15 mouse cellular contexts compared by ENCODE assay signal in the genomic region with DNA sequence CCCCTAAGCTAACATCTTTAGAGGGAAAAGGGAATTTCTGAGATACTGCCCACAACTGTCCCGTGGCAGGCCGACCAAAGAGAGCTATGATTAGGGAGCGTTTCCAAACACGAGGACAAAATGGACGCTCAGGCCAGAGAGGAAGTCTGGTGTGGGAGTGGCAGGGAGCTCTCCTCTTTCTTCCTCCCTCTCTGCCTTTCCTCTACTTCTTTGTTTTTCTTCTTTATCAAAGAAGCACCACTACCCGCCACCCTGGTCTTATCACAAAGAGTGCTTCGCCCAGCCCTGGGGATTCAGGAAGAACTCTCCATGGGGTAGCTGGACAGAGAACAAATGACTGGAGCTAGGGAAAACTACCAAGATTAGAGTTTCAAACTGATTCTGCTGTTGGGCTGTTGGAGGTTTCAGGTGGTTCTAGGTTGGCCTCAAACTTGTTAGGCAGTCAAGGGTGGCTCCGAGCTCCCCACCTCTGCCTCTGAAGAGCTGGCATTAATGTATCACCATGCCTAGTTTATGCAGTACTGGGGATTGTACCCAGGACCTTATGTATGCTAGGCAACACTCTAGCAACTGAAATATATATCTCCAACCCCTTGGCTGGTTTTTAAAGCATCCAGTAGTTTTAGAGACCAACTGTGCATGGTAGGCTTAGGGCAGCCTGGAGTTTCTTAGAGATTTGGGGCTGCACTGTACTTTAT. TPM values are rescaled to one million over a fixed set of nuclear protein-coding genes. Genes with fewer than 3 reads are reported as not detected.
DNase-seq lines count a peak whose midpoint lies in the region; ATAC-seq and TF ChIP-seq lines count a peak whose summit lies in the region.
"Had no signal": no experiment of that assay in that cellular context is flagged by ENCODE, and none has a peak within 500 bp of the region (broad histone marks: within the 10 kb centered on the region; RNA-seq: fewer than 3 reads in every experiment).

No protein-coding gene starts in this region.

- no peaks in the 10 kb centered on the region; the same call in 1 of the 2 replicates for H3K4me1 ChIP-seq in heart, embryonic 11.5 days (ENCODE audit: control insufficient read depth, insufficient read depth, low read length)
- peaks cover 9% of the 10 kb centered on the region for H3K4me1 ChIP-seq in testis, adult 2 months (ENCODE audit: control insufficient read depth, insufficient read depth, low read length)
- peaks cover 98% of the 10 kb centered on the region for H3K4me1 ChIP-seq in liver, embryonic 15.5 days (replicated peaks)
- no peaks in the 10 kb centered on the region for H3K4me1 ChIP-seq in midbrain, embryonic 15.5 days
- H3K4me1 ChIP-seq in hindbrain, embryonic 16.5 days (ENCODE audit: control insufficient read depth, insufficient read depth, low read depth, low read length): no peaks in the 10 kb centered on the region
- H3K4me1 ChIP-seq: forebrain, embryonic 10.5 days had no signal

- peak overlapping the region; percentile 36 for H3K4me2 ChIP-seq in heart, embryonic 11.5 days
- peak overlapping the region; percentile 58 for H3K4me2 ChIP-seq in liver, embryonic 15.5 days
- no peak overlapping the region for H3K4me2 ChIP-seq in midbrain, embryonic 15.5 days
- H3K4me2 ChIP-seq in hindbrain, embryonic 16.5 days (ENCODE audit: low read length): no peak overlapping the region

- WGBS in heart, embryonic 11.5 days (ENCODE audit: insufficient replicate concordance): 41% methylated on average over 8 of the region's 8 CpGs
- WGBS in liver, embryonic 15.5 days (ENCODE audit: insufficient replicate concordance): 24% methylated on average over 8 of the region's 8 CpGs
- 82% methylated on average over 8 of the region's 8 CpGs for WGBS in midbrain, embryonic 15.5 days
- 84% methylated on average over 8 of the region's 8 CpGs for WGBS in hindbrain, embryonic 16.5 days

- TF ChIP-seq POLR2A in testis, adult 2 months (IDR thresholded peaks at IDR 0.05; ENCODE audit: control insufficient read depth, low read depth, low read length): no peak

- no peaks in the 10 kb centered on the region for H3K27me3 ChIP-seq in heart, embryonic 11.5 days (ENCODE audit: control insufficient read depth, insufficient read depth, low read length)
- H3K27me3 ChIP-seq in testis, adult 2 months (ENCODE audit: control insufficient read depth, insufficient read depth, low read length): no peaks in the 10 kb centered on the region
- no peaks in the 10 kb centered on the region for H3K27me3 ChIP-seq in liver, embryonic 15.5 days
- H3K27me3 ChIP-seq in midbrain, embryonic 15.5 days (replicated peaks): no peaks in the 10 kb centered on the region
- H3K27me3 ChIP-seq in hindbrain, embryonic 16.5 days (replicated peaks; ENCODE audit: control insufficient read depth, insufficient read depth, low read length): no peaks in the 10 kb centered on the region

- H3K27ac ChIP-seq in heart, embryonic 11.5 days (ENCODE audit: low read depth, low read length): peak overlapping the region; percentile 72
- peak overlapping the region; percentile 30; the same call in 1 of the 2 replicates for H3K27ac ChIP-seq in testis, adult 2 months (ENCODE audit: control insufficient read depth, insufficient read depth, low read depth, low read length)
- peak overlapping the region; percentile 97 for H3K27ac ChIP-seq in liver, embryonic 15.5 days (replicated peaks)
- H3K27ac ChIP-seq in midbrain, embryonic 15.5 days: no peak overlapping the region
- no peak overlapping the region for H3K27ac ChIP-seq in hindbrain, embryonic 16.5 days (ENCODE audit: low read depth, low read length)
- H3K27ac ChIP-seq: forebrain, embryonic 10.5 days; macrophage had no signal

- no peaks in the 10 kb centered on the region for H3K36me3 ChIP-seq in heart, embryonic 11.5 days (ENCODE audit: control insufficient read depth, insufficient read depth, low read length)
- no peaks in the 10 kb centered on the region for H3K36me3 ChIP-seq in testis, adult 2 months (ENCODE audit: control insufficient read depth, insufficient read depth, low read length)
- H3K36me3 ChIP-seq in liver, embryonic 15.5 days (replicated peaks): no peaks in the 10 kb centered on the region
- H3K36me3 ChIP-seq in midbrain, embryonic 15.5 days (replicated peaks): no peaks in the 10 kb centered on the region
- no peaks in the 10 kb centered on the region for H3K36me3 ChIP-seq in hindbrain, embryonic 16.5 days (ENCODE audit: control insufficient read depth, insufficient read depth, low read length)
- H3K36me3 ChIP-seq: forebrain, embryonic 10.5 days had no signal

- H3K9ac ChIP-seq in heart, embryonic 11.5 days (ENCODE audit: low read depth, low read length): peak overlapping the region; percentile 28; the same call in 1 of the 2 replicates
- H3K9ac ChIP-seq in liver, embryonic 15.5 days: peak overlapping the region; percentile 37
- H3K9ac ChIP-seq in midbrain, embryonic 15.5 days: no peak overlapping the region
- H3K9ac ChIP-seq in hindbrain, embryonic 16.5 days (ENCODE audit: low read depth, low read length): no peak overlapping the region

- intact Hi-C loops in heart, postnatal 14 days (cut with DNase I): no loop called here

- ATAC-seq in heart, embryonic 11.5 days (replicated peaks; ENCODE audit: insufficient number of reproducible peaks, low FRiP score, low TSS enrichment): peak; percentile 72
- ATAC-seq in liver, embryonic 15.5 days (ENCODE audit: insufficient read depth): peak; percentile 61
- no peak for ATAC-seq in midbrain, embryonic 15.5 days (replicated peaks)
- no peak for ATAC-seq in hindbrain, embryonic 16.5 days
- ATAC-seq: inflammation-experienced regulatory T-cells, adult 6 months had no signal

- H3K4me3 ChIP-seq in heart, embryonic 11.5 days (ENCODE audit: low read depth, low read length): no peak overlapping the region; the same call in 1 of the 2 replicates
- peak overlapping the region; percentile 82 for H3K4me3 ChIP-seq in testis, adult 2 months (ENCODE audit: control insufficient read depth, low read depth, low read length)
- peak overlapping the region; percentile 32 for H3K4me3 ChIP-seq in liver, embryonic 15.5 days (replicated peaks)
- no peak overlapping the region for H3K4me3 ChIP-seq in midbrain, embryonic 15.5 days
- no peak overlapping the region for H3K4me3 ChIP-seq in hindbrain, embryonic 16.5 days (ENCODE audit: low read length)
- H3K4me3 ChIP-seq: forebrain, embryonic 10.5 days had no signal

- H3K9me3 ChIP-seq in heart, embryonic 11.5 days (replicated peaks; ENCODE audit: control insufficient read depth, low read length): no peaks in the 10 kb centered on the region
- no peaks in the 10 kb centered on the region for H3K9me3 ChIP-seq in liver, embryonic 15.5 days (replicated peaks)
- H3K9me3 ChIP-seq in midbrain, embryonic 15.5 days: no peaks in the 10 kb centered on the region
- no peaks in the 10 kb centered on the region for H3K9me3 ChIP-seq in hindbrain, embryonic 16.5 days (ENCODE audit: control insufficient read depth, low read length)
- H3K9me3 ChIP-seq: forebrain, embryonic 10.5 days had no signal

- no peak for DNase-seq in heart, postnatal 14 days
- DNase-seq in testis, postnatal 14 days (ENCODE audit: low spot score): no peak
- DNase-seq in thymus, postnatal 36 days: no peak
- DNase-seq: cerebellum, adult 9-11 months; thymus, adult 18-20 months had no signal

- TF ChIP-seq CTCF in testis, adult 2 months (IDR thresholded peaks at IDR 0.05; ENCODE audit: control insufficient read depth, insufficient read depth, insufficient replicate concordance, low read depth, low read length): no peak

RNA-seq across cellular contexts. Expression of a gene that starts 12.5 kb away (rescaled TPM):
- not detected in 2 replicates for polyA plus RNA-seq in heart, embryonic 11.5 days (2014; fragmentation: Nextera tagmentation; extraction: Ambion mirVana)
- not detected for total RNA-seq in heart, postnatal 14 days (2021)
- not detected in 2 replicates for polyA plus RNA-seq in testis, adult 2 months (2012; rRNA removed)
- not detected in 2 replicates for polyA plus RNA-seq in liver, embryonic 15.5 days (2015; fragmentation: Nextera tagmentation; extraction: Ambion mirVana)
- not detected in 2 replicates for polyA plus RNA-seq in midbrain, embryonic 15.5 days (2015; fragmentation: Nextera tagmentation; extraction: Ambion mirVana)
- not detected in 2 replicates for polyA plus RNA-seq in hindbrain, embryonic 16.5 days (2015; fragmentation: Nextera tagmentation; extraction: Ambion mirVana)
- polyA plus RNA-seq: forebrain, embryonic 10.5 days; heart, embryonic 16.5 days; inflammation-experienced regulatory T-cells, adult 6 months; macrophage had no signal

RNA-seq across cellular contexts. Expression of a gene that starts 28.9 kb away (rescaled TPM):
- not detected in 2 replicates for polyA plus RNA-seq in heart, embryonic 11.5 days (2014; fragmentation: Nextera tagmentation; extraction: Ambion mirVana)
- not detected for total RNA-seq in heart, postnatal 14 days (2021)
- 0.35 and 0.38 TPM in 2 replicates for polyA plus RNA-seq in testis, adult 2 months (2012; rRNA removed)
- polyA plus RNA-seq in liver, embryonic 15.5 days (2015; fragmentation: Nextera tagmentation; extraction: Ambion mirVana): 0.43 TPM in 1 of 2 replicates, not detected in the other
- polyA plus RNA-seq in midbrain, embryonic 15.5 days (2015; fragmentation: Nextera tagmentation; extraction: Ambion mirVana): not detected in 2 replicates
- polyA plus RNA-seq in hindbrain, embryonic 16.5 days (2015; fragmentation: Nextera tagmentation; extraction: Ambion mirVana): 0.17 and 0.18 TPM in 2 replicates
- polyA plus RNA-seq: forebrain, embryonic 10.5 days; heart, embryonic 16.5 days; inflammation-experienced regulatory T-cells, adult 6 months; macrophage had no signal

RNA-seq across cellular contexts. Expression of a gene that starts 51.5 kb away (rescaled TPM):
- polyA plus RNA-seq in heart, embryonic 11.5 days (2014; fragmentation: Nextera tagmentation; extraction: Ambion mirVana): 47.9 and 51.8 TPM in 2 replicates
- total RNA-seq in heart, postnatal 14 days (2021): 10 to 100 TPM; 28.2 to 29.4 TPM
- polyA plus RNA-seq in testis, adult 2 months (2012; rRNA removed): 9.1 and 11.1 TPM in 2 replicates
- polyA plus RNA-seq in liver, embryonic 15.5 days (2015; fragmentation: Nextera tagmentation; extraction: Ambion mirVana): 51.4 and 58.3 TPM in 2 replicates
- polyA plus RNA-seq in midbrain, embryonic 15.5 days (2015; fragmentation: Nextera tagmentation; extraction: Ambion mirVana): 10.7 and 12.2 TPM in 2 replicates
- 11.7 and 12.9 TPM in 2 replicates for polyA plus RNA-seq in hindbrain, embryonic 16.5 days (2015; fragmentation: Nextera tagmentation; extraction: Ambion mirVana)

RNA-seq across cellular contexts. Expression of a gene that starts 51.6 kb away (rescaled TPM):
- polyA plus RNA-seq in heart, embryonic 11.5 days (2014; fragmentation: Nextera tagmentation; extraction: Ambion mirVana): not detected in 2 replicates
- total RNA-seq in heart, postnatal 14 days (2021): not detected
- polyA plus RNA-seq in testis, adult 2 months (2012; rRNA removed): 1.6 and 2.0 TPM in 2 replicates
- 0.06 TPM in 1 of 2 replicates, not detected in the other for polyA plus RNA-seq in liver, embryonic 15.5 days (2015; fragmentation: Nextera tagmentation; extraction: Ambion mirVana)
- not detected in 2 replicates for polyA plus RNA-seq in midbrain, embryonic 15.5 days (2015; fragmentation: Nextera tagmentation; extraction: Ambion mirVana)
- not detected in 2 replicates for polyA plus RNA-seq in hindbrain, embryonic 16.5 days (2015; fragmentation: Nextera tagmentation; extraction: Ambion mirVana)
- total RNA-seq: gastrocnemius, adult 18-20 months had no signal
- polyA plus RNA-seq: forebrain, embryonic 10.5 days; macrophage had no signal

Comparison
In these comparisons a context has a peak if more than half of its experiments do, and no peak if none do; other contexts are left out.
1. ATAC-seq: peak in heart, embryonic 11.5 days (single experiment) and liver, embryonic 15.5 days (single experiment); none in midbrain, embryonic 15.5 days (single experiment) and hindbrain, embryonic 16.5 days (single experiment).
2. H3K27ac ChIP-seq: peak in heart, embryonic 11.5 days (single experiment), testis, adult 2 months (single experiment) and liver, embryonic 15.5 days (single experiment); none in midbrain, embryonic 15.5 days (single experiment) and hindbrain, embryonic 16.5 days (single experiment).
3. H3K4me2 ChIP-seq: peak in heart, embryonic 11.5 days (single experiment) and liver, embryonic 15.5 days (single experiment); none in midbrain, embryonic 15.5 days (single experiment) and hindbrain, embryonic 16.5 days (single experiment).
4. H3K4me3 ChIP-seq: peak in testis, adult 2 months (single experiment) and liver, embryonic 15.5 days (single experiment); none in heart, embryonic 11.5 days (single experiment), midbrain, embryonic 15.5 days (single experiment) and hindbrain, embryonic 16.5 days (single experiment).
5. H3K9ac ChIP-seq: peak in heart, embryonic 11.5 days (single experiment) and liver, embryonic 15.5 days (single experiment); none in midbrain, embryonic 15.5 days (single experiment) and hindbrain, embryonic 16.5 days (single experiment).